Mouse (Mus musculus): ENCODE measurements around the gene Zfp628.

DNA sequence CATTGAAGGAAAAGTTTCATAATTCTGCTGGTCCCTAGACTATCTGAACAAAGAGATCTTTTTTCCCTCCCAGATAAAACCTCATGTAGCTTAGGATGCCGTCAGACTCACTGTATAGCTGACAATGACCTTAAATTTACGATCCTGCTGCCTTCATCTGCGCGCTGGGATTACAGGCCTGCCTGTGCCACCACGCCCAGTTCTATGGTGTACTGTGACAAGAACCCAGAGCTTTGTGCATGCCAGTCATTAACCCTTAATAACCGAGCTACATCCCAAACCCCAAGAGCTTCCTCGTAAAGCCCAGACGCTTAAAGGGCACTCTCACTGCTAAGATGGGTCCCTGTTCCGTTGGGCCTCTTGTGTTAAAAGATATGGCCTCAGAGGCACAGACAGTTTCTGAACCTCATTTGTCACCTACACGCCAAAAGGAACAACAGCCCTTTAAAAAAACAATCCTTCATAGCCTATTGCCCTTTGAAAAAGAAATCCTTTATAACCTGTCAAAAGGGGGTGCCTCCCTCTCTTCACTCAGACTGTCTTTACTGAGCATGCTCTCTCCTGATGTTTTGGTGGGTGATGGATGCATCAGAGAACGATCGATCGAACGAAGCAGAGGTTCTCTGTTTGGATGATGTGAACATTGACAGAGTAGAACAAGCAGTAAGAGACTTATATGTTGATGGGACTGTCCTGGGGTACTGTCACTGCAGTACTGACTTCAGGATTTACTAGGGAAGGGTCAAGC is 826 bp downstream of the Zfp628 start:
- no peak for TF ChIP-seq CTCF (IDR thresholded peaks at IDR 0.05; ENCODE audit: insufficient read depth, low read depth, low read length)
- no peak for TF ChIP-seq POLR2A (IDR thresholded peaks at IDR 0.05; ENCODE audit: insufficient read depth, low read depth, low read length)

All from olfactory bulb, adult 2 months (tissue).